17 mouse cellular contexts compared by ENCODE assay signal in the genomic region with DNA sequence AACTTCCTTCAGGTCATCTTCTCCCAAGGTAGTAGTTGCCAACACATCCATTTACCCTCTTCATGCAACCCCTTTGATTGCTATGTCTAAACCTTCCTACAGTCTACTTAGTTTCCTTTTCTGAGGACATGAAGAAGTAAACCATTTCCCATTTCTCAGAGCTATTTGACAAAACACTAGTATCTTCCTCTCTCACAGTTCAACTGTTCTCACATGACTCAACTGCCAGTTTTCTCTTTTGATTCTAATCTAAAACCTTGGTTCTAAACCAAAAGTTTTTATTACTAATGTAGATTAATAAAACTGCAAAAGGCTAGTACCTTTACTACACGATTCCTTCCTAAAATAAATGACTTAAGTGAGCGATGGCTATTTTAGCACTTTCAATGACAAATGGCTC. TPM values are rescaled to one million over a fixed set of nuclear protein-coding genes. Genes with fewer than 3 reads are reported as not detected.
DNase-seq lines count a peak whose midpoint lies in the region; ATAC-seq lines count a peak whose summit lies in the region.
"Had no signal": no experiment of that assay in that cellular context is flagged by ENCODE, and none has a peak within 500 bp of the region (broad histone marks: within the 10 kb centered on the region; RNA-seq: fewer than 3 reads in every experiment).

No protein-coding gene starts in this region.

- H3K4me1 ChIP-seq in erythroblast, embryonic 14.5 days (ENCODE audit: control insufficient read depth), result peaks cover 38% of the 10 kb centered on the region
- peaks cover 11% of the 10 kb centered on the region for H3K4me1 ChIP-seq in limb, embryonic 13.5 days
- peaks cover 13% of the 10 kb centered on the region for H3K4me1 ChIP-seq in limb, embryonic 10.5 days
- H3K4me1 ChIP-seq in liver, embryonic 12.5 days, result peaks cover 29% of the 10 kb centered on the region
- peaks cover 8% of the 10 kb centered on the region; the same call in 1 of the 2 replicates for H3K4me1 ChIP-seq in neural tube, embryonic 14.5 days (ENCODE audit: control insufficient read depth, insufficient read depth, low read length)

- peak overlapping the region; percentile 85; the same call in 1 of the 2 replicates for H3K4me2 ChIP-seq in limb, embryonic 13.5 days (replicated peaks)
- H3K4me2 ChIP-seq in liver, embryonic 12.5 days, result peak overlapping the region; percentile 88
- H3K4me2 ChIP-seq in neural tube, embryonic 14.5 days (ENCODE audit: low read depth, low read length), result peak overlapping the region; percentile 3; the same call in 1 of the 2 replicates

- H3K36me3 ChIP-seq in erythroblast, embryonic 14.5 days (ENCODE audit: control insufficient read depth), result peaks cover 7% of the 10 kb centered on the region
- H3K36me3 ChIP-seq in limb, embryonic 13.5 days, result no peaks in the 10 kb centered on the region
- H3K36me3 ChIP-seq in limb, embryonic 10.5 days, result no peaks in the 10 kb centered on the region
- no peaks in the 10 kb centered on the region for H3K36me3 ChIP-seq in liver, embryonic 12.5 days
- no peaks in the 10 kb centered on the region for H3K36me3 ChIP-seq in neural tube, embryonic 14.5 days (ENCODE audit: control insufficient read depth, insufficient read depth, low read length)
- H3K36me3 ChIP-seq: stomach, embryonic 15.5 days had no signal

- peak overlapping the region; percentile 98 for H3K4me3 ChIP-seq in erythroblast, embryonic 14.5 days (replicated peaks)
- no peak overlapping the region for H3K4me3 ChIP-seq in limb, embryonic 13.5 days
- no peak overlapping the region for H3K4me3 ChIP-seq in limb, embryonic 10.5 days
- H3K4me3 ChIP-seq in liver, embryonic 12.5 days, result peak overlapping the region; percentile 79
- no peak overlapping the region for H3K4me3 ChIP-seq in neural tube, embryonic 14.5 days (ENCODE audit: low read depth, low read length)

- H3K9ac ChIP-seq in limb, embryonic 13.5 days, result no peak overlapping the region
- peak overlapping the region; percentile 89; the same call in 1 of the 2 replicates for H3K9ac ChIP-seq in liver, embryonic 12.5 days
- H3K9ac ChIP-seq in neural tube, embryonic 14.5 days (replicated peaks; ENCODE audit: low read depth, low read length), result no peak overlapping the region
- H3K9ac ChIP-seq: forebrain, embryonic 13.5 days; stomach, embryonic 15.5 days had no signal

- no peak for ATAC-seq in erythroblast, adult 5-6 weeks (replicated peaks; ENCODE audit: low FRiP score, poor library complexity, severe bottlenecking)
- no peak for ATAC-seq in limb, embryonic 13.5 days (ENCODE audit: low FRiP score, low read depth)
- ATAC-seq in liver, embryonic 12.5 days, result no peak
- ATAC-seq in neural tube, embryonic 14.5 days (ENCODE audit: low read depth), result no peak
- ATAC-seq in cerebellum, adult (ENCODE audit: insufficient number of reproducible peaks, low FRiP score, low TSS enrichment), result no peak
- ATAC-seq: forebrain, embryonic 13.5 days; intestine, embryonic 16.5 days had no signal

- H3K27me3 ChIP-seq in erythroblast, embryonic 14.5 days (ENCODE audit: control insufficient read depth), result peaks cover 3% of the 10 kb centered on the region
- H3K27me3 ChIP-seq in limb, embryonic 13.5 days, result no peaks in the 10 kb centered on the region
- H3K27me3 ChIP-seq in limb, embryonic 10.5 days (ENCODE audit: low read depth, poor library complexity, severe bottlenecking), result no peaks in the 10 kb centered on the region
- peaks cover 1% of the 10 kb centered on the region; the same call in 1 of the 2 replicates for H3K27me3 ChIP-seq in liver, embryonic 12.5 days (replicated peaks)
- no peaks in the 10 kb centered on the region for H3K27me3 ChIP-seq in neural tube, embryonic 14.5 days (ENCODE audit: control insufficient read depth, insufficient read depth, low read length)
- H3K27me3 ChIP-seq: stomach, embryonic 15.5 days had no signal

- WGBS in limb, embryonic 13.5 days, result 94% methylated on average over 2 of the region's 2 CpGs
- WGBS in limb, embryonic 10.5 days, result 95% methylated on average over 2 of the region's 2 CpGs
- 80% methylated on average over 2 of the region's 2 CpGs for WGBS in liver, embryonic 12.5 days (ENCODE audit: insufficient replicate concordance)
- WGBS in neural tube, embryonic 14.5 days, result 95% methylated on average over 2 of the region's 2 CpGs

- no peak overlapping the region for H3K27ac ChIP-seq in limb, embryonic 13.5 days
- H3K27ac ChIP-seq in limb, embryonic 10.5 days, result no peak overlapping the region
- H3K27ac ChIP-seq in liver, embryonic 12.5 days, result no peak overlapping the region
- no peak overlapping the region for H3K27ac ChIP-seq in neural tube, embryonic 14.5 days (ENCODE audit: low read depth, low read length)
- H3K27ac ChIP-seq: forebrain, embryonic 13.5 days; stomach, embryonic 15.5 days had no signal

- H3K9me3 ChIP-seq in erythroblast, embryonic 14.5 days (ENCODE audit: control insufficient read depth, low read length), result no peaks in the 10 kb centered on the region
- no peaks in the 10 kb centered on the region for H3K9me3 ChIP-seq in limb, embryonic 13.5 days
- H3K9me3 ChIP-seq in limb, embryonic 10.5 days (replicated peaks), result no peaks in the 10 kb centered on the region
- no peaks in the 10 kb centered on the region for H3K9me3 ChIP-seq in liver, embryonic 12.5 days (replicated peaks)
- no peaks in the 10 kb centered on the region for H3K9me3 ChIP-seq in neural tube, embryonic 14.5 days (ENCODE audit: control insufficient read depth, low read length)
- H3K9me3 ChIP-seq: forebrain, embryonic 13.5 days; stomach, embryonic 15.5 days had no signal

- DNase-seq in limb, embryonic 10.5 days (ENCODE audit: low spot score), result no peak
- DNase-seq in cerebellum, adult 8-10 months, result no peak
- DNase-seq: cerebellum, adult 11-12 months; kidney, postnatal 10 days; lung, adult 2 months; lung, postnatal 4 days had no signal

RNA-seq across cellular contexts. Expression of gene Acer3, which starts 13.6 kb away (rescaled TPM):
- polyA plus RNA-seq in erythroblast, embryonic 14.5 days (2012), result 0.07 and 0.15 TPM in 2 replicates
- total RNA-seq in erythroblast, adult 5-6 weeks (2015; ENCODE audit: low replicate concordance), result 18.4 and 22.2 TPM in 2 replicates
- 17.0 and 27.6 TPM in 2 replicates for total RNA-seq in erythroblast, adult 5-6 weeks (2017; ENCODE audit: low replicate concordance)
- 33.7 and 34.7 TPM in 2 replicates for polyA plus RNA-seq in limb, embryonic 13.5 days (2015; fragmentation: Nextera tagmentation; extraction: Ambion mirVana)
- polyA plus RNA-seq in limb, embryonic 10.5 days (2016; fragmentation: Nextera tagmentation; extraction: Ambion mirVana), result 19.0 and 23.2 TPM in 2 replicates
- polyA plus RNA-seq in liver, embryonic 12.5 days (2016; fragmentation: Nextera tagmentation; extraction: Ambion mirVana), result 24.6 and 26.6 TPM in 2 replicates
- 23.7 and 28.3 TPM in 2 replicates for polyA plus RNA-seq in neural tube, embryonic 14.5 days (2014; fragmentation: Nextera tagmentation; extraction: Ambion mirVana)

RNA-seq across cellular contexts. Expression of gene Tsku, which starts 53.7 kb away (rescaled TPM):
- 0.03 TPM in 1 of 2 replicates, not detected in the other for polyA plus RNA-seq in erythroblast, embryonic 14.5 days (2012)
- total RNA-seq in erythroblast, adult 5-6 weeks (2015; ENCODE audit: low replicate concordance), result not detected in 2 replicates
- 1.1 TPM in 1 of 2 replicates, not detected in the other for total RNA-seq in erythroblast, adult 5-6 weeks (2017; ENCODE audit: low replicate concordance)
- 22.4 and 23.1 TPM in 2 replicates for polyA plus RNA-seq in limb, embryonic 13.5 days (2015; fragmentation: Nextera tagmentation; extraction: Ambion mirVana)
- polyA plus RNA-seq in limb, embryonic 10.5 days (2016; fragmentation: Nextera tagmentation; extraction: Ambion mirVana), result 9.5 and 11.2 TPM in 2 replicates
- polyA plus RNA-seq in liver, embryonic 12.5 days (2016; fragmentation: Nextera tagmentation; extraction: Ambion mirVana), result 1.6 and 2.1 TPM in 2 replicates
- 8.7 and 9.4 TPM in 2 replicates for polyA plus RNA-seq in neural tube, embryonic 14.5 days (2014; fragmentation: Nextera tagmentation; extraction: Ambion mirVana)
- total RNA-seq: common myeloid progenitor, adult 5-6 weeks; monocyte, adult 5-6 weeks had no signal

Comparison
In these comparisons a context has a peak if more than half of its experiments do, and no peak if none do; other contexts are left out.
1. H3K4me3 ChIP-seq: peak in erythroblast, embryonic 14.5 days (single experiment) and liver, embryonic 12.5 days (single experiment); none in limb, embryonic 13.5 days (single experiment), limb, embryonic 10.5 days (single experiment) and neural tube, embryonic 14.5 days (single experiment).
2. H3K4me2 ChIP-seq: peak in every context shown above with its lines; median percentile 88 in liver, embryonic 12.5 days; 85 in limb, embryonic 13.5 days; 3 in neural tube, embryonic 14.5 days.
3. RNA of gene Acer3, which starts 13.6 kb away (polyA plus RNA-seq): 33.7 to 34.7 TPM in limb, embryonic 13.5 days, 23.7 to 28.3 TPM in neural tube, embryonic 14.5 days, 24.6 to 26.6 TPM in liver, embryonic 12.5 days and 19.0 to 23.2 TPM in limb, embryonic 10.5 days; 0.07 to 0.15 TPM in erythroblast, embryonic 14.5 days; every median in the first group is over 10 times any median in the second.